Mouse (Mus musculus): Measurements from ENCODE around the gene Gm38100. TPM values are rescaled to one million over a fixed set of nuclear protein-coding genes. Genes with fewer than 3 reads are reported as not detected.

Gene Gm38100
- polyA plus RNA-seq (2017; shearing (Covaris generic)), result not detected

GRCm38 (mm10) chr1:175920029-175920428 is at the start of gene Gm38100:
Gm38100 (plus strand) TSS chr1:175920329.

GRCm38 (mm10) chr1:175880453-175881296 is 39.5 kb upstream of the Gm38100 start, which contains the start of gene Exo1:
Exo1 (plus strand) TSS chr1:175880581.

Other genes with a start within 250 kb of the Gm38100 start
- not detected for gene Opn3, start 227.6 kb upstream of the Gm38100 start, polyA plus RNA-seq (2017; shearing (Covaris generic))
- 0.38 TPM for gene Chml, start 227.4 kb upstream of the Gm38100 start, polyA plus RNA-seq (2017; shearing (Covaris generic))
- gene Wdr64, start 221.7 kb upstream of the Gm38100 start, polyA plus RNA-seq (2017; shearing (Covaris generic)), result not detected
- gene Exo1, start 39.7 kb upstream of the Gm38100 start, polyA plus RNA-seq (2017; shearing (Covaris generic)), result 7.9 TPM
- gene Rbm8a2, start 58.8 kb downstream of the Gm38100 start, polyA plus RNA-seq (2017; shearing (Covaris generic)), result 1.8 TPM